Mouse (Mus musculus) spleen, adult 2 months (tissue): ENCODE data around the gene Exosc9.

ENCODE experiments used
- CTCF ChIP-seq: fragments of 200-500 bp; IDR thresholded peaks from 2 replicates; pipeline ENCODE4 v1.5.1; 2011; ENCODE audit warnings: mild to moderate bottlenecking, inconsistent platforms; ENCODE audit not compliant: insufficient read depth, insufficient read length, insufficient replicate concordance; ENCODE audit errors: extremely low read depth
- POLR2A ChIP-seq: fragments of 200-500 bp; IDR thresholded peaks from 2 replicates; pipeline ENCODE4 v1.6.1; 2011; ENCODE audit warnings: low read depth, low read length, inconsistent platforms

- no peak for TF ChIP-seq CTCF
- TF ChIP-seq POLR2A = no peak
Observed at GRCm38 (mm10) chr3:36505306-36505705, 47.1 kb upstream of the Exosc9 start.
